Mouse (Mus musculus) liver, embryonic 14.5 days (tissue): ENCODE measurements around the gene Ppt2.

ENCODE experiments used
- CTCF ChIP-seq: IDR thresholded peaks from 2 replicates; pipeline ENCODE4 v1.5.1; 2016; ENCODE audit warnings: antibody characterized with exemption, low read depth, control low read depth
- EP300 ChIP-seq: IDR thresholded peaks from 2 replicates; pipeline ENCODE4 v1.6.1; 2016; ENCODE audit warnings: antibody characterized with exemption, low read depth

DNA sequence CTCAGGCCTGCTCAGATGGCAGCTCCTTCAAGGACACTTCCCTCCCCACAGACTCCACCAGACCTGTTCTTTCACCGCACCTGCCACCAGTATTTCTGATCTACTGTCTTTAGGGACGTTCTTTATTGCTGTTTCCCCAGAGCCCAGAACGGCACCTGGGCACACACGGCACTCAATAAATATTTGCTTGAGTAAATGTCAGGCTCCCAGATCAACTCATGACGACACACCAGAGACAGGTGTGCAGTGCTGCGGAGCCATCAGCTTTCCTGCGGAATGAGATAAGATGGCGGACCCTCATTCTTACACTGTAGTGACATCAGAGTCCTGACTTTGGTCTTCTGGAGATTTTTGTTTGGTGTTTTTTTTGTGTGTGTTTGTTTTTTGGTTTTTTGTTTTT lies 7.3 kb downstream of the Ppt2 start:
- TF ChIP-seq CTCF (no peak), EP300 (no peak)
